ENCODE assay signal across 9 mouse cellular contexts in genomic region chr5:44303886-44304855, GRCm38 (mm10).
DNase-seq lines count a peak whose midpoint lies in the region; ATAC-seq and TF ChIP-seq lines count a peak whose summit lies in the region.
"Had no signal": no experiment of that assay in that cellular context is flagged by ENCODE, and none has a peak within 500 bp of the region (broad histone marks: within the 10 kb centered on the region; RNA-seq: fewer than 3 reads in every experiment).

No protein-coding gene starts in this region.

- no peak overlapping the region for H3K27ac ChIP-seq in ES-Bruce4 (ENCODE audit: insufficient read depth, low read length)

- intact Hi-C loops in heart, postnatal 14 days (cut with DNase I): loop anchor here (1.0 to 5.0 kb wide), 3 partner anchors 974 to 1118 kb away; no protein-coding TSS in a partner anchor

- no peak overlapping the region for H3K4me3 ChIP-seq in ES-Bruce4 (ENCODE audit: low read depth, low read length)
- H3K4me3 ChIP-seq in lung, adult 2 months (replicated peaks; ENCODE audit: extremely low read depth, low read depth, low read length): no peak overlapping the region
- H3K4me3 ChIP-seq: megakaryocyte, embryonic 14.5 days had no signal

- H3K36me3 ChIP-seq in ES-Bruce4 (ENCODE audit: control insufficient read depth, insufficient read depth, low read length, poor library complexity, severe bottlenecking): no peaks in the 10 kb centered on the region

- DNase-seq in adrenal gland, postnatal 10 days: peak; percentile 77
- peak; percentile 67 for DNase-seq in embryo, embryonic 11.5 days (ENCODE audit: low read depth, low spot score)
- peak; percentile 63 to 76 for DNase-seq in heart, postnatal 14 days
- DNase-seq in large intestine, adult 2 months (ENCODE audit: low read depth, low spot score): peak; percentile 10
- DNase-seq in lung, adult 2 months: peak; percentile 46
- peak; percentile 31 for DNase-seq in ovary, postnatal 36 days (ENCODE audit: low spot score)

- no peak overlapping the region for H3K9ac ChIP-seq in ES-Bruce4 (ENCODE audit: low read depth, poor library complexity, severe bottlenecking)

- no peak for TF ChIP-seq POLR2A in ES-Bruce4 (IDR thresholded peaks at IDR 0.05; ENCODE audit: insufficient read depth, low read length)
- no peak for TF ChIP-seq POLR2A in lung, adult 2 months (IDR thresholded peaks at IDR 0.05; ENCODE audit: borderline replicate concordance, extremely low read depth, low read depth, low read length)

- H3K4me1 ChIP-seq in ES-Bruce4 (ENCODE audit: control insufficient read depth, insufficient read depth, low read length): peaks cover 3% of the 10 kb centered on the region
- H3K4me1 ChIP-seq in lung, adult 2 months (ENCODE audit: control insufficient read depth, insufficient read depth, low read length): no peaks in the 10 kb centered on the region
- H3K4me1 ChIP-seq: megakaryocyte, embryonic 14.5 days had no signal

- no peaks in the 10 kb centered on the region for H3K9me3 ChIP-seq in ES-Bruce4 (replicated peaks; ENCODE audit: control insufficient read depth, insufficient read depth, low read length, poor library complexity, severe bottlenecking)
- H3K9me3 ChIP-seq: megakaryocyte, embryonic 14.5 days had no signal

- no peak for ATAC-seq in erythroblast, adult 5-6 weeks (replicated peaks; ENCODE audit: low FRiP score, poor library complexity, severe bottlenecking)

- H3K27me3 ChIP-seq in ES-Bruce4 (ENCODE audit: control insufficient read depth, insufficient read depth, low read length, poor library complexity, severe bottlenecking): no peaks in the 10 kb centered on the region

- no peak for TF ChIP-seq EP300 in ES-Bruce4 (IDR thresholded peaks at IDR 0.05; ENCODE audit: insufficient read depth, low read depth, low read length)

- 23% methylated on average over 14 of the region's 14 CpGs for WGBS in large intestine, adult 2 months
- 26% methylated on average over 14 of the region's 14 CpGs for WGBS in lung, adult 2 months

- TF ChIP-seq CTCF in ES-Bruce4 (IDR thresholded peaks at IDR 0.05; ENCODE audit: low read depth, low read length): peak; percentile 55
- TF ChIP-seq CTCF in lung, adult 2 months (IDR thresholded peaks at IDR 0.05; ENCODE audit: insufficient read depth, low read length): peak; percentile 59

Comparison
In these comparisons a context has a peak if more than half of its experiments do, and no peak if none do; other contexts are left out.
1. DNase-seq: peak in every context shown above with its lines; median percentile 77 in adrenal gland, postnatal 10 days; 70 in heart, postnatal 14 days; 67 in embryo, embryonic 11.5 days; 46 in lung, adult 2 months; 31 in ovary, postnatal 36 days; 10 in large intestine, adult 2 months.